Mouse (Mus musculus) ZHBTc4 (cell line): Measurements from ENCODE around the gene Cdc16.
"Not testable (repeated sequence)": the region's sequence is repeated elsewhere in the genome, so short reads cannot be mapped to it uniquely, and the experiment has no call there.

Experiments used
- DNase-seq: peaks from one replicate; pipeline ENCODE4 v3.0.0-alpha.2; 2011; ENCODE audit warnings: low read depth, low spot score

The Cdc16 gene

DNA sequence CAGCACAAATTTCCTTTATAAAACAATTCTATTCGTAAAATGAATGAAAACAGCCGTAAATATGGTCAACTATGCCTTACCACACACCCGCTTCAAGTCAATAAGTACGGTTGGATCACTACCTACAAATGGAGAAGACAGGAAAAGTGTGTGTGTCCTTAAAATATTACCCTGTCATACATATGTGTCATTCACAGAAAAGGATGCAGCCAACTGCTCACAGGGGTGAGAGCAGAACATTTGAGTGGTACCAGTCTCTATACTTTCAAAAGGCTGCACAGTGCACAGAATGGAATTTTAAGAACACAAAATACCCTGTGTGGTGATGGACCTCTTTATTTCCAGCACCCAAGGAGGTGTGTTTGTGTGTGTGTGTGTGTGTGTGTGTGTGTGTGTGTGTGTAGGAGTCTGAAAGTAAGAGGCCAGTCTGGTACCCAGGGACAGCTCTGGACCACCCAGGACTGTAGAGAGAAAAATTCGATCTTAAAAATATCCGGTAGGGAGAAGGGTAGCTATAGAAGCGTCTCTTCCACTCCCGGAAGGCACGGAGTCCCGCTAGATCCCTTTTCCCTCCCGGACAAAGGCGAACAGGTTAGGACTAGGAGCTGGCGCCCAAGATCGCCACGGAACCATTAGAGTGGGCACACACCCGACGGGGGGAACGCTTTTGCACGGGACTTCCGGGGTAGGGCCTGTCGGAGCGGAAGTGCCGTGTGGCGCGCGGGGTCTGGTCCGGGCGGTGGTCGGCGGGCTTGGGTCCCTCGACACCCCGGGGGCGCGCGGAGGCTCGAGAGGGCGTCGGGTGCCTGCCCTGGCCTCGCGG, at the start of gene Cdc16:
Gene Cdc16, plus strand, starts transcription at position 695 of the 823 bp plus-strand sequence.
- peak; percentile 95 for DNase-seq

DNA sequence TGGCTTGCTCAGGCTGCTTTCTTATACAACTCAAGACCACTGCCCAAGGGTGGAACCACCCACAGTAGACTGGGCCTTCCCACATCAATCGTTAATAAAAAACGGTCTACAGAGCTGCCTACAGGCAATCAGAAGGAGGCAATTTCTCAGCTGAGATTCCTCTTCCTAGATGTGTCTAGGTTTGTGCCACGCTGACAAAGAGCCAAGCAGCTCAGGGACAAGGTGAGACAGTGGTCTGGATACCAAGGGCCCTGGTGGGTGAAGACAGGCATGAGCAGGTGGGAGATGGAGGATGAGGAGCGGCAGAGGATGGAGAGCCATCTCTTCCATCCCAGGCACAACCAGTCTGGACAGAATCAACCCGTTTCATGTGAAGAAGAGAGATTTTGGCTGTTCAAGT, 49.0 kb upstream of the Cdc16 start:
- DNase-seq: no peak

DNA sequence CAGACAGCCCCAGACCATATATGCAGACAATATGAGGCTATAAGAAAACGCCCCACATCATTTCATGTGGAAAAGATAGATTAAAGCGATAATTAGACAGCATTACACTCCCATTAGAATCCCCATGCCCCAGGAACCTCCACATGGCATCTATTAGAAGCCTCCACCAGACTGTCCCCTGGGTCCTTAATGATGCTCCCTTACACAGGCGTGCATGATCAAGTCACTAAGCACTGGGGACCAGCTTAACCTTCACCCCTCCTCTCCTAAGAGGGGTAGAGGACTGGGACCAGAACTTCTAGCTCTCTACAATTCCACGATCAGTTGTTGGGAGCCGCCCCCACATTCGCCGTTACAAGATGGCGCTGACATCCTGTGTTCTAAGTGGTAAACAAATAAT, 38.5 kb upstream of the Cdc16 start:
- no peak for DNase-seq

DNA sequence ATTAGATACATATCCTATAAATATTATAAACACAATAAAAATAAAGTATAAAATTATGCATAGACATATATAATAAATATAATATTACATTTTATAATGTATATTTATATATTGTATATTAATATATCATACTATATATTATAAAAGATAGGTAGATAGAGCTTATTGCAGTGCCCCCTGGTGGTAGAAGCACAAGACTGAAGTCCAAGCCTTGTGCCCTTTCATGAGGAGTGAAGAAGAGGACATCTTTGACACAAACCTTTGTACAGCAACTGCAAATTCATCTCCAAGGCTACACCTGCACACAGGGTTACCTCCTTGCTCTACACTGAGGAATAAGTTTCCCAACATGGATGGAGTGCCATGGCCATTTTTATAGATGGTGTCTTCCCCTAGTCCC, 31.8 kb upstream of the Cdc16 start:
- DNase-seq: peak; percentile 45

DNA sequence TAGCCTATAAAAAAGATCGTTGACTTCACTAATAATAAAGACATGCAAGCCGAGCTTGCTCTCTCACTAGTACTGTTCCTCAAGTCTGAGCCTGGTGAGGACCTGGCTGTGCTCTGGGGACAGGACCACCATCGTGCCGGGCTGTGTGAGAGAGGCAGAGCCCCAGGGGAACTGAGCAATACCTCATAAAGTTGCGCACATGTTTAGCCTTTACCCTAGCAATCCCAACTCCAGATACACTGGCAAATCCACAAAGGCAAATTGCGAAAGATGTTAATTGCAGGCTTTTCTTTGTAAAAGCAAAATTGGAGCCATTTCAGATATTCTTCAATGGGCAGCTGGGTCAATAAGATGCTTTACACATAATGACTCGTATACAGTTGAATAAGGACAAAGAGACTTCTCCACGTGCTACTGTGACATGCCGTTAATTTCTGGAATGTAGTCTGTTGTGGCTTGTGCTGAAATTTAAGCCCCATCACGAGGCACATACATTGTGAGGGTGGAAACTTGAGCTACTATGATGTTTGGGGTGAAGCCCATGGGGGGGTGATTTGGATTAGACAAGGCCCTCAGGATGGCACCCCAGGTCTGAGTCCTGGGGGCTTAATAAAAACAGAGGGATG, 29.9 kb upstream of the Cdc16 start:
- DNase-seq: no peak

DNA sequence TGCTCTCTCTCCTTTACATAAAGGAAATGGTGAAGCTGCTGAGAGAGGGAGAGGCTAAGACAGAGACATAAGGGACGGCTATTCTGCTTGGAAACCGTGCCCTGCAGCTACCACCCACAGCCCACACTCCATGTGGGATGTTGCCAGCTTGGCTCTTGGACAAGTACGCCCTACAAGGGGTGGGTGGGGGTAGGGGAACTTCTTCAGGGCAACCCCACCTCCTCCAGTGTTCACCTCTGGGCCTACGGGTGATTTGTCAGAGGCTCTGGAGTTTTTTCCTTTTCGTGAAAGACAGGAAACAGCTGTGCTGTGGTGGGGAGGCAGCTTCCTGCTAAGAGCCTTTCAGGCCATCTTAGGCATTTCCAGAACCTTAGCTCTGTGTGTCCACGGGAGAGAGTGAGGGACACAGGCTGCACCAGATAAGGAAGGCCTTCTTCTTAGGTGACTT, 17.1 kb upstream of the Cdc16 start:
- no peak for DNase-seq

DNA sequence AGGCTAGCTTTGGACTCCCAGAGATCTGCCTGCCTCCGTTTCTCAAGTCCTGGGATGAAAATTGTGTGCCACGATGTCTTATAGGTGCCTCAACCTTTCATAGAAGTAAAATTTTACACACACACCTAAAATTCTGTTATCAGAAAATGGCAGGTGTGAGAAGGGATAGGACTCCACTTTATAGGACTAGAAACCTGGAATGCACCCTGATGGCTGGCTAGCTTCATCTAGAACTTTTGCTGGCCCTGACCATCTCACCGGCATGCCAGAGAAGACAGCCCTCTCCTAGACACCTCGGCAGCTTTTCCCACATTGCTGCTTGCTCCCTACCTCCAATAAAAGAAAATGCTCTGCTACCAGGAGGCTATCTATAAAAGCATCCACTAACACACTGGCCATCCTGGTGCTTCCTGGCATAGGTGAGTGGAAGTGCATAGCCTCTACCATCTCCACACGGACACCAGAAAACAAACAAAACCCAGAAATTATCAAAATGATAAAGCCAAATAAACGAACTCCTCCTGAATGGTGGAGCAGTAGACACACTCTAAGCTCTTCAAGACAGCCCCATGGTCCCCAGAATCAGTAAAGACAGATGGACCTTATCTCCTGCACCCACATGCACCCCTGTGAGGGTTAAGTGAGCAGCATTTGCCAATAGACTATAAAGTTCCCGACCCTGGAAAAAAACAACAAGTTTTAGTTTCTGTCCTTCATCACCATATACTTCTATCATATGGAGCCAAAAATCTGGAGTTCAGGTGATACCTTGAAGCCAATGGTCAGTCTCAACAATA, 16.5 kb upstream of the Cdc16 start:
- DNase-seq: no peak

DNA sequence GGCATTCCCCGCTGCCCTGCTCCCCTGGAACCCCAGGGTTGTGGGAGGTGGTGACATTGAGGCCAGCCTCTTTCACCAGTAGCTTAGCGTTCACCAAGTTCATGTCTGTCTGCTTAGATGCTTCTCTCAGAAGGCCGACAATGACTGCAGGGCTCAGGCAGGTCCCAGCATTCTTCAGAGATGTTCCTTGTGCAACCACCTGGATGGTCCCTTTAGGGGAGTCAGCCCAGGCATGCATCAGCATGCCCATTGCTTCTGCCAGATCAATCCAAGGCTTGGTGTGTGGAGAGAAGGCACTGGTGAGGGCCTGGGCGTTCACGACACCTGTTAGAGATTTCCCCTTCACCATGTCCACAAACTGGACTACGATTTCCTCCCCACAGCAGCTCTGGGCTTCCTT, 11.3 kb upstream of the Cdc16 start:
- not testable (repeated sequence) for DNase-seq

DNA sequence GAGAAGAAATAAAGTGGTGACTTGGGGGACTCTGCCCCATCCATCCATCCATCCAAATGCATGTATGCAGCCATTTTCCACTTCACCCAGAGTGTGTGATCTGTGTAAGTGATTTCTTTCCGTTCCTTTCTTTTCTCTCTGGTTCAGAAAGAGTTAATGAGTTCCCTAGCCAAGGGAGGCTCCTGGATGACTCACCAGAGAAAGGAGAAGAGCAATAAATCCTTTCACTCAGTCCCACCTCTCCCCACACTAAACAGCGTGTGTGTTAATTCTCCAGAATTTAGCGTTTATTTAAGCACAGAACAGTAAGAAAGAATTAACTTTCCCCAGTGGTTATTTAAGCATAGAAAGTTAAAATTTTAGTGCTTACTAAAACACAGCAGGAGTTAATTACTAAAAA, 9.8 kb upstream of the Cdc16 start:
- no peak for DNase-seq

DNA sequence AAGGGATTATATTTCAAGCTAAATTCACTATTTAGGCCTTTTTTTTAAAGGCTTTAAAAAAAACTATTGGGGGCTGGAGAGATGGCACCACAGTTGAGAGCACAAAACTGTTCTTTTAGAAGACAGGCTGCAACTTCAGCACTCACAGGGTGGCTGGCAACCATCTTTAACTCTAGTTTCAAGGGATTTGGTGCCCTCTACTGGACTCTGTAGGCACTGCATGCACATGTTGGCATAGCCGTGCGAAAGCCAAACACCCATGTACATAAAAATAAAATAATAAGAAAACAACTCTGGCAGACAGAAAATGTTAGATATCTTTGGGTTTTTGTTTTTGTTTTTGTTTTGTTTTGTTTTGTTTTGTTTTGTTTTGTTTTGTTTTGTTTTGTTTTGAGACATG, 3.8 kb upstream of the Cdc16 start:
- DNase-seq: peak; percentile 86

DNA sequence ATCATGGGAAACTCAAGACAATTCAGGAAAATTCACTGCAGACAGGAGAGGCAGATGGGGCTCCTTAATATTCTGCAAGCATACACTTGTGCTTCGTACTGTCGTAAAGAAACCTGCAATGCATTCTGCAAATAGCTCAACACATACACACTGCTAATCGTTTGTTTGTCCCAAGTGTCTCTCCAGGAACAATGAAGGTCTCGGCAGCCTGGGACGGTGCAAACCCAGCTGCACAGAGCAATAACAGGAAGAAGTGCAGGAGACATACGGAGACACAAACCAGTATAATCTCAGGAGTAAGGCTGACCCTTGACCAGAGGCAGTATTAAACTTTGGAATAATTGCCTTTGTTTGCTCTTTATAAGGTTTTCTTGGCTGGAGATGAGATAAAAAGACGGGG, 996 bp upstream of the Cdc16 start:
- no peak for DNase-seq

DNA sequence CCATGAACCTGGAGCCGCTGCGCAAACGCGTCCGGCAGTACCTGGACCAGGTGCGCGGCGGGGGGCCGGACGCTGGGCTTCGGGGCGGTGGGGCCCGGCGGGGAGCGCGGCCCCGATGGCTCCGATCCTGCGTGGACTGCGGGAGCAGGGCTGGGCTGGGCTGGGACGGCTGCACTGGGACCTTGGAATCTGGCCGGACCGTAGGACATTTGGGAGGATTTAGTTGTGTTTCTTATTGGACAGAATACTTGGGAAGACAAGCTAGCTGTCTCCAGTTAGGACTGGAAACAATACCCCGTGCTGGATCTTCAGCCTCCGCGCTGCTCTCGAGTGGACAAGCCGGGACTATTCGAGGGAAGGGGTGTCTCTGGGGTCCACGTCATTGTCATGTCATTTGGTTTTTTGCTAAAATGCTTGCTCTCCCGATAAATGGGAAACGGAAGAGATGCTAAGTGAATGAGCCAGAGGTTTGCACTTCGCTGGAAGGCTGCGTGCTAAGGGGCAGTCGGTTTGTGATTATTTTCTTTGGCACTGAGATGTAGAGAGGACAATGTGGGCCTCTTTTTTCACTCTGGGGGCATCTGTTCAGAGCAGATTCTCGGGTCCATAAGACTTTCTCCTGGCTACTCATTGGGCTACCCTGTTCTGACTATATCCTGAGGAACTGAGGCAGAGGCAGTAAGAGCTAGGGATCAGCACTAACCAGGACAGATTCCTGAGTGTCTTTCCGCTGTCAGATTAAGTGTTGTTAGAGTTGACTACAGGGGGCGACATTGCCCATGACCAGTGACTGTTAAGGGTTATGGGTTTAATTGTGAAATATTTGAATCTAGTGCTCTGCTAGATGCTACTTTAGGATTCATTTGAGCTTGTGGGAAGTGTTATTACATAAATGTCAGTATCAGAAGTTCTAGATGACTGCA, 590 bp downstream of the Cdc16 start:
- DNase-seq: peak; percentile 76

DNA sequence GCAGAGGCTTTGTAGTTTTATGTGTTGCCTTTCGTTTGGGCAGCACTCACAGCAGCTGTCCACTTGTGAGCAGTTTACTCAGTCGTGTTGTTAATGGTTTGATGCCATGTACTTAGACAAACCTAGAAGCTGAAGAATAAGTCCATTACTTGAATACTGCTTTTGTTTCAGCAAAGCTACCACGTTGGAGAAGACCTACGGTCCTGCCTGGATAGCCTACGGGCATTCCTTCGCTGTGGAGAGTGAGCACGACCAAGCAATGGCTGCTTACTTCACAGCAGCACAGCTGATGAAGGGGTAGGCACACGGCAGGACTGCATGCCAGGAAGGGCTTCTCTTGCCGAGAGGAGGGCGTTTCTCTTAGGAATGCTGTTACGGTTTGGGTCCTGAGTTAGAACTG, 11.7 kb downstream of the Cdc16 start:
- DNase-seq: no peak

DNA sequence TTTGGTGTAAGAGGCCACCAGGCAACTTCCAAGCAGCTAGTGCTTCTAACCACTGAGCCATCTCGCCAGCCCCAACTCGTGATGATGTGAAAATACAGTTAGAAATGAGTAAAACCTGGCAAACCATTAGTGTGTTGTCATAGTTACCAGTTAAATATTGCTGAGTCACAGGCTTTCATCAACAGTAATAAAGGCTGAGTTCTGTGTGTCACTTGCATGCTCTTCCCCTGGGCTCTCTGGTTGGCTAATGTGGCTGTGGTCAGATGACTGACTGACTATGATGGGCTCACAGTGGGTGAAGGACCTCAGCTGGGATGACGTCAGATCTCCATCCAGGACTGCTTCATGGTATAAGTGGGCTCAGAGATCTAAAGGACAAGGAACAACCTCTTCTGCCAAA, 23.1 kb downstream of the Cdc16 start:
- DNase-seq: no peak

DNA sequence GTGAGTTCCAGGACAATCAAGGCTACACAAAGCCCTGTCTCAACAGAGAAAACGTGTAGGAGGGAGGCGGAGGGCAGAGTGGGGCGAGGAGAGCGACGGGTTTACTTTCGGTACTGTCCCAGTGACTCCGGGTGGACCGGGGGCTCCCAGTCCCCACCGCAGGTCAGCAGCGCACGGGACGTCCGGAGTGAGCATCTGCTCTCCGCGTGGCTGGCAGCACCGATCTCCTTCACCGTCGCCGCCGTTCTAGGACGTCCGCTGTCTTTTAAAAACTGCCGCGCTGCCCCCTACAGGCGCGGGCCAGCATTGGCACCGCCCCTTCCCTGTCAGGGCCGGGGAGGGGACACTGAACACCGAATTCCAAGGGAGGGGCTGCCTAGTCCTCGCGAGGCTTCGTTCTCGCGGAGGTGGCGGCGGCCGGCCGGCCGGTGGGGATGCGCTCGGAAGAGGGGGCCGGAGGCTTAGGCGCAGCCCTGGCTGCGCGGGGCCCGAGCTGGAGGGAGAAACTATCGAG, 27.8 kb downstream of the Cdc16 start, which contains the start of gene Upf3a:
Gene Upf3a, plus strand, starts transcription at position 366 of the 514 bp plus-strand sequence.
- DNase-seq: peak; percentile 98

DNA sequence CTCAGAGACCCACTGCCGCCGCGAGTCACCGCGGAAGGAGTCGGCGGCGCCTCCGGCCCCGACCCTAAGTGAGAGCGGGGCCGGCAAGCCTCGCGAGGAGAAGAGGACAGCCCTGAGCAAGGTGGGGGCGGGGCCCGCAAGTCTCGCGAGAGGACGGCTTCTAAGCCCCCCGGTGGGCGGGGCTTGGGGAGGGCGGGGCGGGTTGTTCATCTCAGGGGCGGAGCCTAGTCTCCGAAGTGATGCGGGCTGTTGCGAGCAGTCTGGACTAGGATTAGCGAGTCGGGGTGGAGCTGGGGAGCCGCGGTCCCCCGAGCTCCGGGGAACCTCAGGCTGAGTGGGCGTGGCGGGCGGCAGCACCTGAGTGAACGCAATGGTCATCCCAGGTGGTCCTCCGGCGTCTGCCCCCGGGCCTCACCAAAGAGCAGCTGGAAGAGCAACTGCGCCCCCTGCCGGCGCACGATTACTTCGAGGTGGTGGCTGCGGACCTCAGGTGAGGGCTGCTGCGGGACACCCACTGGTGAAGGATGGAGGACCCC, 28.4 kb downstream of the Cdc16 start:
- peak; percentile 99 for DNase-seq

DNA sequence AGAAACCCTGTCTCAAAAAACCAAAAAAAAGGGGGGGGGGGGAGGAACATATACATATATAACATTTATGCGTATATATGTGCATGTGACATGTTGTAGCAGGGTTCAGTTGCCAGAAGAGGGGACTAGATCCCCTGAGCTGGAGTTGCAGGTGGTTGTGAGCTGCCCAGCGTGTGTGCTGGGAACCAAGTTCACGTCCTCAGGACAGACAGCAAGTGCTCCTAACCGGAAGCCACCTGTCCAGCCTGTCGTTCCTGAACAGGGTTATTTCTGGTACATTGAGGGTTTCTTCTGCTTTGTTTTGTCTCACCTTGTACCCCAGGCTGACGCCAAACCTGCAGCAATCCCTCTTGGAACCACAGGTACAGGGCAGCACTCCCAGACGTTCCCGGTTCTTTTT, 32.1 kb downstream of the Cdc16 start:
- DNase-seq: no peak

DNA sequence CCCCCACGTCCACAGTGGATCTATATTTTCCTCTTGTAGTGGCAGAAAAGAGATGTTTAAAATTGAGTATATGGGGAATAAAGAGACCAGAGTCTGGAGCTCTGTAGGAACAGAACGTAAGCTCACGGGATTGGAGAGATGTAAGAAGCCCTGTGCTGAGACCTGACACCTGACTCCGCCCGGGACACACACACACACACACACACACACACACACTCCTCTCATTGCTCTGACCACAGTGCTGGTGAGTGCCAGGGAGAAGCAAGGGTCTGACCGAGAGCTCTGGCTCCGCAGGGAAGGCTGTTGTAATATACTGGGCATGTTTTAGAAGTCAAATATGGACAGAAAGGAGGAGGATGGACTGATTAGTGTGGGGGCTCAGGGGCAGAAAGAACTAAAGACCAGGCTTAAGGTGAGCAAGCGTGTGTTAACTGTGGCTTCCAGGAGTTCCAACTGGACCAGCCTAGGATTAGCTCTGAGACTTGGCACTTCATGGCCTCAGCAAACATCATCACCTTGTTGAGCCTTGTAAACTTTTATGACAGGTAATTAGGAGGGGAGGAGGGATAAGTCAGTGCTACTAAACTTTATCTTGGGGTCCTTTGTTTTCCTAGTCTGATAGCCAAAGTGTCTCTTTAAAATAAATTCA, 35.7 kb downstream of the Cdc16 start:
- no peak for DNase-seq

DNA sequence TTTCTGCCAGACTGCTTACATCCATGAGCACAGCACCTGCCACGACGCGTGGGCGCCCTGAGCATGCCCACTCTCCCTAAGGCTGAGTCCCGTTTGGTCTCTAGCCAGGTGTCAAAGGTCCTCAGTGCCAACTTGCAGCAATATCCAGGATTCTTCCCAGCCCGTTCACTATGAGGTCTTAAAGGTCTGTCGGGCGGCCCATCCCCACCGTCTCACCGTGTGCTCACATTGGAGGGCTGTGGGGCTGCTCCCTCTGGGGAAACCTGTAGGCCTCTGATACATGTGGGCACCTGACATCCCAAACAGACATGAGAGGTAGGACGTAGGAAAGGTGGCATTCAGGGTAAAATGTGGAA, 36.2 kb downstream of the Cdc16 start:
- DNase-seq: no peak

DNA sequence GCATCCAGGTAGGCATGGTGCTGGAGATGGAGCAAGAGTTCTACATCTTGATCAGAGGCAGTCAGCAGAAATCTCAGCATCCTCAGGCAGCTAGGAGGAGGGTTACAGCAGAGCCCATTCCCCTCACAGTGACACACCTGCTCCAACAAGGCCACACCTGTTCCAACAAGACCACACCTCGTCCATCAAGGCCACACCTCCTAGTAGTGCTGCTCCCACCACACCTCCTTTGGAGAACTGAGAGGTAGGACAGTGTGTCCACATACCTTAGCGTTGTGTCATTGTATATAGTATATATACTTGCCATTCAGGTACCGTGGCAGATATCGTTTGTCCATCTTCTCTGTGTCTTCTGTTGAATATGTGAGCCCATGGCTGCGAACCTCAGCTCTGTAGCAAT, 40.2 kb downstream of the Cdc16 start:
- DNase-seq: no peak
